Mouse (Mus musculus) bone marrow, adult 2 months (tissue): ENCODE measurements around the gene Ascc1.

Experiments
- CTCF ChIP-seq: fragments of 200-500 bp; IDR thresholded peaks from 2 replicates; pipeline ENCODE4 v1.5.1; 2011; ENCODE audit warnings: low read length, control low read depth; ENCODE audit not compliant: control insufficient read depth, insufficient read depth
- POLR2A ChIP-seq: fragments of 200-500 bp; IDR thresholded peaks from 2 replicates; pipeline ENCODE4 v1.6.1; 2011; ENCODE audit warnings: low read depth, mild to moderate bottlenecking, control low read depth, low read length, borderline replicate concordance; ENCODE audit not compliant: control insufficient read depth

DNA sequence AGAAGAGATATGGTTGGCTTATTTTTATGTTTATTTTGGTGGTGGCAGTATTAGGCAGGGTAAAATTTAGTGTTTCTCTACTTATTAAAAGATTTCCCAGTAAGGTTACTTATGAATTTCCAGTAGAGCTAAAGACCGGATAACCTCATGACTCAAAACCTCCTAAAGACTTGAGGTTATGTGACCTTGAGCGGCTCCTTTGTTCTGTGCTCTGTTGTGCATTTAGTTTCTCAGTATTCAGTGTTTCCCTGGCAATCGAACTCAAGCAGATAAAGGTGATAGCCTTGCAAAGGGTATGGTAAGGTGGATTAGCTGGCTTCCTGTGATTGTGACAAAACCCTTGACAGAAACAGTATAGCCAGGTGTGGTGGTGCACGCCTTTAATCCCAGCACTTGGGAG is 26.8 kb downstream of the Ascc1 start:
- TF ChIP-seq CTCF, result no peak
- TF ChIP-seq POLR2A, result no peak
